Mouse (Mus musculus) liver, adult 2 months (tissue): ENCODE measurements around the gene Chst8. TPM values are rescaled to one million over a fixed set of nuclear protein-coding genes. Genes with fewer than 3 reads are reported as not detected.
A peak's percentile ranks its signal among the peaks of the same experiment; 100 is the strongest.

Source experiments
- DNase-seq: peaks from one replicate; pipeline ENCODE4 v3.0.0-alpha.2; 2011; ENCODE audit warnings: low read depth, low spot score; ENCODE audit errors: extremely low read depth
- H3K27ac ChIP-seq: fragments of 200-500 bp; replicated peaks from 2 replicates; pipeline ENCODE4 v1.5.1; 2012; ENCODE audit warnings: low read depth, mild to moderate bottlenecking, control low read depth, inconsistent platforms, low read length; ENCODE audit not compliant: insufficient read depth
- H3K27me3 ChIP-seq: fragments of 200-500 bp; 2 replicates; pipeline ENCODE4 v1.6.1; 2012; ENCODE audit warnings: mild to moderate bottlenecking, moderate library complexity, low read length, inconsistent platforms; ENCODE audit not compliant: control insufficient read depth, insufficient read depth
- H3K36me3 ChIP-seq: fragments of 200-500 bp; 2 replicates; pipeline ENCODE4 v1.6.1; 2012; ENCODE audit warnings: low read length, inconsistent platforms; ENCODE audit not compliant: control insufficient read depth, insufficient read depth
- H3K4me1 ChIP-seq: fragments of 200-500 bp; 2 replicates; pipeline ENCODE4 v1.6.1; 2011; ENCODE audit warnings: low read length; ENCODE audit not compliant: control insufficient read depth, insufficient read depth
- H3K4me3 ChIP-seq: fragments of 200-500 bp; 2 replicates; pipeline ENCODE4 v1.5.1; 2011; ENCODE audit warnings: low read depth, mild to moderate bottlenecking, control low read depth, low read length, moderate library complexity; ENCODE audit not compliant: insufficient read depth
- H3K79me2 ChIP-seq: fragments of 200-500 bp; 2 replicates; pipeline ENCODE4 v1.6.1; 2012; ENCODE audit warnings: inconsistent platforms, mild to moderate bottlenecking, low read length, moderate library complexity; ENCODE audit not compliant: control insufficient read depth, insufficient read depth
- H3K9ac ChIP-seq: fragments of 200-500 bp; 2 replicates; pipeline ENCODE4 v1.6.1; 2012; ENCODE audit warnings: low read depth, mild to moderate bottlenecking, control low read depth, inconsistent platforms, low read length
- CTCF ChIP-seq: fragments of 200-500 bp; IDR thresholded peaks from 2 replicates; pipeline ENCODE4 v1.5.1; 2011; ENCODE audit warnings: low read depth, low read length, control low read depth
- POLR2A ChIP-seq: fragments of 200-500 bp; IDR thresholded peaks from 2 replicates; pipeline ENCODE4 v1.6.1; 2011; ENCODE audit warnings: low read length, control low read depth; ENCODE audit not compliant: insufficient read depth; ENCODE audit errors: extremely low read depth
- WGBS: fragments of 180-500 bp; shearing (Covaris S2); methylation state at CpG from one replicate; pipeline ENCODE4 v1.1.7; 2018; 5-methylcytosine and 5-hydroxymethylcytosine counted together
- polyA plus RNA-seq: library from polyadenylated mRNA; depleted of rRNA; stranded (reverse); fragments of >200 nt; gene quantifications from 2 replicates; pipeline ENCODE4 v1.2.3, GENCODE M21; 2012
- total RNA-seq: library from RNA; depleted of rRNA; stranded (reverse); fragments of >200 nt; gene quantifications from 2 replicates; pipeline ENCODE4 v1.2.3, GENCODE M21; 2014

Gene Chst8
- total and polyA plus RNA-seq, 2 experiments = 0.28 to 0.35 TPM

DNA sequence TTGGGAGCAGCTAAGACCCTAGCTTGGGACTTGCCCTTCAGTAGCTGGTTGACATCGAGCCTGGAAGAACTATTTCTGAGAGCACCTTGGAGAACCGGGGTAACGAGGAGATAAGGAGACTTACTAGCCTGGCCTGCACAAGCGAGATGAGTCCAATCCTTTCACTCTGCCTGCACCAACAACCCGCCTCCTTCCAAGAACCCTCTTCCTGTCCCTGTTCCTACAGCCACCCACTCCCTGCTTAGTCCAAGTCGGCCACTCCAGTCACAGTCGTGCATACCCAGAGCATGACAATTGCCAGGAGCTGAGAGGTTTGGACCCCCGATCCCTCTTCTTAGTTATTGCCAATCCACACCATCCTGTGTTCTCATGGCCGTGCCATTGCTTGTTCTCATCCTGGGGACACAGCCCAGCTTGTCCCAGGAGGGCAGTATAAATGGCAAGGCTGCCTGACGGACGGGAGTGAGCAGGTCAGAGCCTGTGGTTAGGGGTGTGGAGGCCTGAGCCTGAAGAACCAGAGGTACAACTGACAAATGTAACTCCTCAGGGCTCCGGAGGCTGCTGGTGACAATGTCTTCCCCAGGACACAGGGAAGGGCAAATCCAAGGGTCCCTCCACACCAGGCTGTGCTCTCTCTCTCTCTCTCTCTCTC is 166.2 kb downstream of the Chst8 start:
- no peaks in the 10 kb centered on the region for H3K36me3 ChIP-seq
- WGBS = 89% methylated on average over 12 of the region's 12 CpGs
- no peaks in the 10 kb centered on the region for H3K27me3 ChIP-seq
- no peak overlapping the region for H3K4me3 ChIP-seq
- H3K79me2 ChIP-seq = no peaks in the 10 kb centered on the region
- H3K27ac ChIP-seq = no peak overlapping the region; the same call in 1 of the 2 replicates
- H3K4me1 ChIP-seq = peaks cover 8% of the 10 kb centered on the region
- H3K9ac ChIP-seq = no peak overlapping the region
- no peak for DNase-seq
- TF ChIP-seq CTCF (no peak), POLR2A (no peak)

DNA sequence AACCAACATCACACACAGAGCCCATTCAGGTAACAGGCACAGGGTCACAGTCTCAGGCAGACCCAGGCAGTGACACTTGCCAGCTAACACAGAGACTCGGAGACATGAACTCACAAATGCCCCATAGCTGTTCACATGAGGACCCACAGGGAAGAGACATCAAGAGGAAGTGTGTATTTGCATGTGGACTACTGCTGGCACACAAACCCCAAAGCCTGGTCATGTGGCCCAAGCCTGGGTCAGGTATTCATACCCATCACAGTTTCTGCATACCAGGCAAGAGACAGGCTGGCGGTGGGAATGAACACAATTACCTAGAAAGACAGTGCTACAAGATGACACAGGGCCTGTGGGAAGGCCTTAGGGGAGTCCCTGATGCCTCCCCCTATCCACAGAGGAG is 166.9 kb downstream of the Chst8 start:
- Histone ChIP-seq H3K9ac (no peak overlapping the region), H3K4me3 (no peak overlapping the region), H3K4me1 (peaks cover 8% of the 10 kb centered on the region), H3K79me2 (no peaks in the 10 kb centered on the region), H3K27me3 (no peaks in the 10 kb centered on the region), H3K36me3 (no peaks in the 10 kb centered on the region), H3K27ac (no peak overlapping the region)
- no peak for DNase-seq
- TF ChIP-seq CTCF (no peak), POLR2A (no peak)
- 95% methylated on average over 2 of the region's 2 CpGs for WGBS

DNA sequence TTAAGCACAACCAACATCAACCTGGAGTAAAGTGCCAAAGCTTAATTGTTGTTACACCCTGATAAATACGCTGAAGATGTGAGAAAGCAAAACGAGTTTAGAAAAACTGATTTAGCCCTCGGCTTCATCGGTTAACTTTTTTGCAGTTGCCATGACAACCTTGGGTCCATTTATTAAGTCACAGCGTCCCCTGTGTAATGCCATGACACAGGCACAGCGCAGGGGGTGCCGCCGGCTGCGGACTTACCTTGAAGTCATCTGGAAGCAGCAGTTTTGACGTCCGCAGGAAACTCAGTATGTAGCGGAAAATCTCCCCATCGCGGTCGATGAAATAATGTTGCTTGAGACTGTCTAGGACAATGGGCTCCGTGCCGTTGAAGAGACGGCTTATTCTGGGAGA is 167.9 kb downstream of the Chst8 start:
- no peak overlapping the region for H3K27ac ChIP-seq
- WGBS = 92% methylated on average over 18 of the region's 18 CpGs
- peaks cover 8% of the 10 kb centered on the region for H3K4me1 ChIP-seq
- TF ChIP-seq CTCF (no peak), POLR2A (no peak)
- H3K79me2 ChIP-seq = no peaks in the 10 kb centered on the region
- no peak overlapping the region for H3K4me3 ChIP-seq
- no peak for DNase-seq
- no peak overlapping the region for H3K9ac ChIP-seq
- H3K36me3 ChIP-seq = no peaks in the 10 kb centered on the region
- no peaks in the 10 kb centered on the region for H3K27me3 ChIP-seq

DNA sequence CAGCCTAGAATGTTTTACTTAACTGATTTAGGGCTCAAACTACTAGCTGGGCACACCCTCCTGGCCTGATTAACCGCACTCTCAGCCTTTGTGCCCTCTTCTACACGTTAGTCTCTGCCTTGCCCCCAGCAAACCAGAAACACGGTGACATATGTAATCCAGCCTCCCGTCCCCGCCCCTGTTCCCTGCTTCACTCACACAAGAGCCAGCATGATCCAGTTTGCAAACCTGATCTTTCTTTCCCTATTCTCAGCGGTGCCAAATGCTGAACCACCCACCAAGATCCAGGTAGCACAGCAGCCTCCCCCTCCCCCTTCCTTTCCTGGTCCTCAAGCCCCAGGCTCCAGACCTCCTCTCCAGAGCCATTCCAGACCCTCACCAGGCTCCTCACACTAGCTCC is 169.2 kb downstream of the Chst8 start:
- no peak for TF ChIP-seq POLR2A
- TF ChIP-seq CTCF = no peak
- no peak for DNase-seq
- H3K9ac ChIP-seq = no peak overlapping the region
- H3K27me3 ChIP-seq = no peaks in the 10 kb centered on the region
- no peaks in the 10 kb centered on the region for H3K79me2 ChIP-seq
- WGBS = 88% methylated on average over 6 of the region's 6 CpGs
- H3K4me1 ChIP-seq = peaks cover 8% of the 10 kb centered on the region
- no peak overlapping the region for H3K27ac ChIP-seq
- H3K36me3 ChIP-seq = no peaks in the 10 kb centered on the region
- H3K4me3 ChIP-seq = no peak overlapping the region

DNA sequence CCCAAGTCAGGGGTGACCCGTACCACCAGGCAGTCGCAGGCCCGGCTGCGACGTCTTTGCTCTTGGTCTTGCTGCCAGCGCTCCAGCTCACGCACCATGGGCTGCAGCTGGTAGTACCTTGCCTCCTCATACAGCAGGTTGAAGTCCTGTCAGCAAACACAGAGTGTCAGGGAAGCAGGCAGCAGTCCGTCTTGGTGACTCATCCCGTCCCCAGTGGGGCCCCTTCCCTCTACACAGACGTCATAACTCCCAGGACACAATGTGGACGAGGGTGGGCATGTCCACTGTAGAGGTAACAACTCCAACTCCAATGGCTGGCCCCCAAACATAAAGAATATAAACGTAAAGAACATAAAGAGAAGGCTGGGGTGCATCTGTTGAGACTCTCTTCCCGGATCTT is 170.5 kb downstream of the Chst8 start:
- Histone ChIP-seq H3K9ac (no peak overlapping the region), H3K27ac (no peak overlapping the region), H3K4me3 (no peak overlapping the region), H3K4me1 (peaks cover 3% of the 10 kb centered on the region), H3K79me2 (no peaks in the 10 kb centered on the region), H3K27me3 (no peaks in the 10 kb centered on the region), H3K36me3 (no peaks in the 10 kb centered on the region)
- WGBS = 93% methylated on average over 13 of the region's 13 CpGs
- TF ChIP-seq CTCF = no peak
- no peak for TF ChIP-seq POLR2A
- DNase-seq = no peak

DNA sequence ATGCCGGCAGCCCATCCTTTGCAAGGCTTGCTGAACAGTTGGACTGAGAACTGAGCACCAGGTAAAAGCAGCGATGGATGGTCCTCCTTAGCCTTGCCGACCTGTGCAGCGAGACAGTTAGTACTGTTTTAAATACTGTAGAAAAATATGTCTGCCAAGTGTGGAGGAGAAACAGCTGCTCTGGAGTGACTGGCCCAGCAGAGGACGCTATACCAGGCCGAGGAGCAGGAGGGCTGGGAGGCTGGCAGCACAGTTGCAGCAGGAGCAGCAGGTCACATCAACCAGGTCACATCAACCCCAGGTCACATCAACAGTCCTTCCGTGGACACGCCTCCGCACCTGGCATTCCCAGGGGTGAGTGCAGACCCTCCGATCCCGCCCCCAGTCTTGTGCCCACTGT is 172.7 kb downstream of the Chst8 start:
- Histone ChIP-seq H3K9ac (no peak overlapping the region), H3K27ac (no peak overlapping the region), H3K27me3 (no peaks in the 10 kb centered on the region), H3K79me2 (no peaks in the 10 kb centered on the region), H3K4me3 (no peak overlapping the region), H3K4me1 (no peaks in the 10 kb centered on the region), H3K36me3 (no peaks in the 10 kb centered on the region)
- no peak for DNase-seq
- 94% methylated on average over 11 of the region's 11 CpGs for WGBS
- peak; percentile 32 for TF ChIP-seq CTCF
- TF ChIP-seq POLR2A = no peak
